8 mouse cellular contexts compared by ENCODE assay signal in genomic region chr11:99023094-99023493, GRCm38 (mm10). TPM values are rescaled to one million over a fixed set of nuclear protein-coding genes. Genes with fewer than 3 reads are reported as not detected.
DNase-seq lines count a peak whose midpoint lies in the region; ATAC-seq lines count a peak whose summit lies in the region.

No protein-coding gene starts in this region.

- peak overlapping the region; percentile 95 for H3K4me3 ChIP-seq in lung, embryonic 16.5 days (ENCODE audit: low read length)
- peak overlapping the region; percentile 68 for H3K4me3 ChIP-seq in embryonic facial prominence, embryonic 11.5 days (ENCODE audit: low read depth, low read length)
- peak overlapping the region; percentile 74 for H3K4me3 ChIP-seq in intestine, embryonic 15.5 days (replicated peaks)
- peak overlapping the region; percentile 63 for H3K4me3 ChIP-seq in neural tube, embryonic 13.5 days

- peak overlapping the region; percentile 91 for H3K9ac ChIP-seq in lung, embryonic 16.5 days (ENCODE audit: low read length)
- peak overlapping the region; percentile 88 for H3K9ac ChIP-seq in embryonic facial prominence, embryonic 11.5 days (replicated peaks; ENCODE audit: low read length)
- peak overlapping the region; percentile 73 for H3K9ac ChIP-seq in intestine, embryonic 15.5 days
- peak overlapping the region; percentile 68 for H3K9ac ChIP-seq in neural tube, embryonic 13.5 days

- no peak for ATAC-seq in lung, embryonic 16.5 days (ENCODE audit: low read depth)
- ATAC-seq in embryonic facial prominence, embryonic 11.5 days (replicated peaks; ENCODE audit: insufficient number of reproducible peaks, low FRiP score, low TSS enrichment, low read depth) = no peak
- no peak for ATAC-seq in intestine, embryonic 15.5 days
- no peak for ATAC-seq in neural tube, embryonic 13.5 days (ENCODE audit: low read depth)
- no peak for ATAC-seq in granulocyte monocyte progenitor cell, adult 5-6 weeks (replicated peaks; ENCODE audit: poor library complexity, severe bottlenecking)

- no peaks in the 10 kb centered on the region for H3K9me3 ChIP-seq in lung, embryonic 16.5 days (ENCODE audit: control insufficient read depth, low read length)
- H3K9me3 ChIP-seq in embryonic facial prominence, embryonic 11.5 days (replicated peaks; ENCODE audit: control insufficient read depth, low read length) = no peaks in the 10 kb centered on the region
- no peaks in the 10 kb centered on the region for H3K9me3 ChIP-seq in intestine, embryonic 15.5 days
- no peaks in the 10 kb centered on the region for H3K9me3 ChIP-seq in neural tube, embryonic 13.5 days

- no peak for DNase-seq in lung, postnatal 36 days
- no peak for DNase-seq in embryonic facial prominence, embryonic 11.5 days (ENCODE audit: low spot score)
- DNase-seq in urinary bladder, adult 18-20 months (ENCODE audit: low spot score in 2 of 2) = no peak
- DNase-seq in gastrocnemius, adult 18-20 months (ENCODE audit: low spot score) = no peak

- H3K27ac ChIP-seq in lung, embryonic 16.5 days (ENCODE audit: low read length) = peak overlapping the region; percentile 86; the same call in 1 of the 2 replicates
- H3K27ac ChIP-seq in embryonic facial prominence, embryonic 11.5 days (replicated peaks; ENCODE audit: low read depth, low read length) = no peak overlapping the region
- H3K27ac ChIP-seq in intestine, embryonic 15.5 days = no peak overlapping the region
- no peak overlapping the region for H3K27ac ChIP-seq in neural tube, embryonic 13.5 days (replicated peaks)

- WGBS in lung, embryonic 16.5 days = 1% methylated on average over 4 of the region's 4 CpGs
- 8% methylated on average over 4 of the region's 4 CpGs for WGBS in embryonic facial prominence, embryonic 11.5 days
- 2% methylated on average over 4 of the region's 4 CpGs for WGBS in intestine, embryonic 15.5 days
- 13% methylated on average over 4 of the region's 4 CpGs for WGBS in neural tube, embryonic 13.5 days

- peaks cover 13% of the 10 kb centered on the region for H3K4me1 ChIP-seq in lung, embryonic 16.5 days (replicated peaks; ENCODE audit: control insufficient read depth, insufficient read depth, low read length)
- no peaks in the 10 kb centered on the region; the same call in 1 of the 2 replicates for H3K4me1 ChIP-seq in embryonic facial prominence, embryonic 11.5 days (ENCODE audit: control insufficient read depth, insufficient read depth, low read length)
- no peaks in the 10 kb centered on the region for H3K4me1 ChIP-seq in intestine, embryonic 15.5 days (replicated peaks)
- peaks cover 15% of the 10 kb centered on the region for H3K4me1 ChIP-seq in neural tube, embryonic 13.5 days (replicated peaks)

- peak overlapping the region; percentile 66 for H3K4me2 ChIP-seq in lung, embryonic 16.5 days (ENCODE audit: low read depth, low read length)
- H3K4me2 ChIP-seq in embryonic facial prominence, embryonic 11.5 days (ENCODE audit: low read depth, low read length) = peak overlapping the region; percentile 52
- H3K4me2 ChIP-seq in intestine, embryonic 15.5 days (replicated peaks) = peak overlapping the region; percentile 48
- H3K4me2 ChIP-seq in neural tube, embryonic 13.5 days = peak overlapping the region; percentile 74

- peaks cover 23% of the 10 kb centered on the region for H3K36me3 ChIP-seq in lung, embryonic 16.5 days (ENCODE audit: control insufficient read depth, insufficient read depth, low read length)
- H3K36me3 ChIP-seq in embryonic facial prominence, embryonic 11.5 days (replicated peaks; ENCODE audit: control insufficient read depth, insufficient read depth, low read depth, low read length) = peaks cover 7% of the 10 kb centered on the region
- peaks cover 12% of the 10 kb centered on the region for H3K36me3 ChIP-seq in intestine, embryonic 15.5 days
- peaks cover 2% of the 10 kb centered on the region; the same call in 1 of the 2 replicates for H3K36me3 ChIP-seq in neural tube, embryonic 13.5 days

- no peaks in the 10 kb centered on the region for H3K27me3 ChIP-seq in lung, embryonic 16.5 days (ENCODE audit: control insufficient read depth, insufficient read depth, low read depth, low read length)
- no peaks in the 10 kb centered on the region for H3K27me3 ChIP-seq in embryonic facial prominence, embryonic 11.5 days (ENCODE audit: control insufficient read depth, insufficient read depth, low read length)
- H3K27me3 ChIP-seq in intestine, embryonic 15.5 days (replicated peaks) = no peaks in the 10 kb centered on the region
- no peaks in the 10 kb centered on the region for H3K27me3 ChIP-seq in neural tube, embryonic 13.5 days

RNA-seq across cellular contexts. Expression of gene Top2a, which starts 0.9 kb away (rescaled TPM):
- polyA plus RNA-seq in lung, embryonic 16.5 days (2015; fragmentation: Nextera tagmentation; extraction: Ambion mirVana) = 257 and 270 TPM in 2 replicates
- polyA plus RNA-seq in embryonic facial prominence, embryonic 11.5 days (2014; fragmentation: Nextera tagmentation; extraction: Ambion mirVana) = 397 and 439 TPM in 2 replicates
- polyA plus RNA-seq in intestine, embryonic 15.5 days (2015; fragmentation: Nextera tagmentation; extraction: Ambion mirVana) = 183 and 194 TPM in 2 replicates
- 45.5 and 60.7 TPM in 2 replicates for polyA plus RNA-seq in neural tube, embryonic 13.5 days (2015; fragmentation: Nextera tagmentation; extraction: Ambion mirVana)
- 216 and 220 TPM in 2 replicates for total RNA-seq in granulocyte monocyte progenitor cell, adult 5-6 weeks (2014; fragmentation: Nextera tagmentation)
- total RNA-seq in granulocyte monocyte progenitor cell, adult 5-6 weeks (2017) = 674 and 681 TPM in 2 replicates
- total RNA-seq in gastrocnemius, adult 18-20 months (2021) = under 1 TPM; 0.09 to 0.21 TPM

RNA-seq across cellular contexts. Expression of gene Igfbp4, which starts 17.9 kb away (rescaled TPM):
- polyA plus RNA-seq in lung, embryonic 16.5 days (2015; fragmentation: Nextera tagmentation; extraction: Ambion mirVana) = 498 TPM in 2 replicates
- 477 and 548 TPM in 2 replicates for polyA plus RNA-seq in embryonic facial prominence, embryonic 11.5 days (2014; fragmentation: Nextera tagmentation; extraction: Ambion mirVana)
- polyA plus RNA-seq in intestine, embryonic 15.5 days (2015; fragmentation: Nextera tagmentation; extraction: Ambion mirVana) = 426 and 441 TPM in 2 replicates
- 189 and 233 TPM in 2 replicates for polyA plus RNA-seq in neural tube, embryonic 13.5 days (2015; fragmentation: Nextera tagmentation; extraction: Ambion mirVana)
- 236 and 288 TPM in 2 replicates for total RNA-seq in granulocyte monocyte progenitor cell, adult 5-6 weeks (2014; fragmentation: Nextera tagmentation)
- total RNA-seq in granulocyte monocyte progenitor cell, adult 5-6 weeks (2017) = 279 and 410 TPM in 2 replicates
- total RNA-seq in gastrocnemius, adult 18-20 months (2021) = 10 to 100 TPM; 30.0 to 48.5 TPM

RNA-seq across cellular contexts. Expression of gene Gjd3, which starts 40.3 kb away (rescaled TPM):
- 0.31 TPM in 1 of 2 replicates, not detected in the other for polyA plus RNA-seq in lung, embryonic 16.5 days (2015; fragmentation: Nextera tagmentation; extraction: Ambion mirVana)
- 0.25 and 0.43 TPM in 2 replicates for polyA plus RNA-seq in embryonic facial prominence, embryonic 11.5 days (2014; fragmentation: Nextera tagmentation; extraction: Ambion mirVana)
- polyA plus RNA-seq in intestine, embryonic 15.5 days (2015; fragmentation: Nextera tagmentation; extraction: Ambion mirVana) = 0.20 and 0.35 TPM in 2 replicates
- 1.4 and 1.5 TPM in 2 replicates for polyA plus RNA-seq in neural tube, embryonic 13.5 days (2015; fragmentation: Nextera tagmentation; extraction: Ambion mirVana)
- total RNA-seq in granulocyte monocyte progenitor cell, adult 5-6 weeks (2014; fragmentation: Nextera tagmentation) = not detected in 2 replicates
- 1.8 TPM in 1 of 2 replicates, not detected in the other for total RNA-seq in granulocyte monocyte progenitor cell, adult 5-6 weeks (2017)
- not detected for total RNA-seq in gastrocnemius, adult 18-20 months (2021)
